Mouse (Mus musculus) activated CD4-positive, CD25-positive, alpha-beta regulatory T cell, adult 4 months (primary cell): ENCODE data around the gene Cyp3a41b. TPM values are rescaled to one million over a fixed set of nuclear protein-coding genes. Genes with fewer than 3 reads are reported as not detected.
"Not testable (repeated sequence)": the region's sequence is repeated elsewhere in the genome, so short reads cannot be mapped to it uniquely, and the experiment has no call there.

Source experiments
- ATAC-seq: one replicate; pipeline ENCODE4 v1.8.0; 2017
- polyA plus RNA-seq, 2 experiments: library from polyadenylated mRNA; unstranded; fragments of 100-300 nt; shearing (Covaris generic); gene quantifications; one replicate each; pipeline ENCODE4 v1.2.1; 2017

Cyp3a41b gene
- not detected for polyA plus RNA-seq

DNA sequence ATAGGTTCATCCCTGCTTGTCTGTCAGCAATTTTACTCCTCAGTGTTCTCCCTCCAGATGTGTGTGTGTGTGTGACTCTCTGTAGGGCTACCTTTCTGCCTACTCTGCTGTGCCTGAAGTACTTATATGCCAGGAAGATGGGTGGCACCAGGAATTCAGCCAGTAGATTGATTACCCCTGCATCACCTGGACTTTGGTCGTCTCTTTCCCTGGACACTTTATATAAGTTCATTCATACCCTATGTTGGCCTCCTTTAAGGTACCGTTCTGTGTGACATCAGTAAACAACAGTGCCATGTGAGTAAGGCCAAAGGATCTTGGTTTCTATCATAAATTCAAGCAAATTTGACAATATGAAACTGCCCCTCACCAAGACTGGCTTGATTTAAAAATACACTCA lies at the start of gene Cyp3a41b:
Cyp3a41b (minus strand) TSS at position 101 of the 400 bp plus-strand sequence.
- ATAC-seq, result not testable (repeated sequence)

DNA sequence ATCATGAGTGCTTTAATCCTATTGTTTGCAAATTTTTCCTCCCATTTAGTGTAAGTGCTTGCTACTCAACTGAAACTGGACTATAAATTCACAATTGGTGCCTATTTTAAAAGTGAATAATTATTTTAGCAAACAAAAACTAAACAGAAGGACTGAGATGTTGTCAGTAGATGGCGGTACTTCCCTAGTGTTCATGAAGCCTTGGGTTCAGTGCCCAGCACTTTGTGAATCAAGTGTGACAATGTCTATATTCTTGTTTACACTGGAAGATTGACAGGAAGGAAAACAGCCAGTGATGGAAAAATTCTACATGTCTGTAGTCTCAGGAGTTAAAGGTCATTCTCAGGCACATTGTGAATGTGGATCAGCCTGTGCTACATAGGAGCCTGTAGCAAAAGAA lies 47.8 kb upstream of the Cyp3a41b start:
- ATAC-seq, result not testable (repeated sequence)

DNA sequence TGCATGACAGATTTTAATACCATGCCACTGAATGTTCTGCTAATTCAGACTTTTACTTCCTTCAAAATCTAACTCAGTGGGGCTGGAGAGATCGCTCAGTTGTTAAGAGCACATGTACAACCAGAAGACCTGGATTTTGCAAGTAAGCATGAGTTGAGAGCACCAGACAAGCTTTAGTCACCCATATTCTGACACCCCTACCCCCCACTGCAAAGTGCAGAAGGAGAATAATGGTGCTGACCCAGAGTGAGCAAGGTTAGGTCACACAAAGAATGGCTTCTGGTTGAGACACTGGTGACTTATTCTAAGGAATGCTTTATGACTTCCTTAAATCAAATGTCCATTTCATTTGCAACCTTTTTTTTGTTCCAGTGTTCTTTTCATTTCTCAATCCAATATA lies 20.4 kb upstream of the Cyp3a41b start:
- not testable (repeated sequence) for ATAC-seq

DNA sequence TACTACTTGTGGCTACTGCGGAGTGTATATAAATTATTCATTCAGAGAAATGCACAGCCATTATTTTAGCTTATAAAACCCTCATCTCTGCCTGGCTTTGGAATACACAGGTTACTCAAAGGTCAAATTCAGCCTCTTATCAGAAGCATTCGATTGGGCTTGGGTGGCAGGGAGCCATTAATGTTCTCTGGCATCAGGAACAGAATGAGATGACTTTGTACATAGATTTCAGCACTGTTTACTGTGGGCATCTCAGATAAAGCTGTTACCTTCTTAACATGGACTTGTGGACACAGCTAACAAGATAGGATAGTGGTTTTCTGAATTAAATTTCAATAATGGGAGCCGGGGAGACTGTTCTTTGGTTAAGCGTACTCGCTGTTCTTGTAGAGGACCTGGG lies 13.3 kb upstream of the Cyp3a41b start:
- not testable (repeated sequence) for ATAC-seq

DNA sequence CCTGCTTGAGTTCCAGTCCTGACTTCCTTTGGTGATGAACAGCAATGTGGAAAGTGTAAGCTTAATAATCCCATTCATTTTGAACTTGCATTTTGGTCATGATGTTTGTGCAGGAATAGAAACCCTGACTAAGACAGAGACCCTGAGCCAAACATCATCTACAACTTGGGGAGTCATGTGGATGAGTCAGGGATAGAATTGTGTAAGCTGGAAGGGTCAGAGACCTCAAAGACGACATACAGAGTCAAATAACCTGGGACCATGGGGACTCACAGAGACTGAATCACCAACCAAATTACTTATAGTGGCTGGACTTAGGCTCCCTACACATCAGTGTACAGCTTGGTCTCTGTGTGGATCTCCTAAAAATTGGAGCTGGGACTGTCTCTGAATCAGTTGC lies 7.2 kb downstream of the Cyp3a41b start:
- ATAC-seq, result not testable (repeated sequence)

DNA sequence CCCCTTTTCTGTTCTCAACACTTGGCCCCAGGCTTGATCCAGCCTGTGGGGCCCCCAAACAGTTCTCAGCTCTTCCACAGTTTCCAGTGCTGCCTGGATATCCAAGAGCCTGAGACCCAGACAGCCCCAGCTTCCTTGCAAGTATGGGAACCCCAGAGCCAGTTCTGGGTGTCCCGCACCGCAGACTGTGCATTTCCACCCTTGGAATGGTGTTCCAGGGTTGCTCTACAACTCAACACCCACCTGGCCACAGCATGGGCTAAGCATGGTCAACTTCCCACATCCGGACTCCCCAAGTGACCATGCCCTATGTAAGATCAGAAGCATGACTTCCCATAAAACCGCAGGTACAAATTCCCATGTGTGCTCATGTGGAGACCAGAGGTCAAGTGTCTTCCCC lies 8.9 kb downstream of the Cyp3a41b start:
- ATAC-seq, result not testable (repeated sequence)

DNA sequence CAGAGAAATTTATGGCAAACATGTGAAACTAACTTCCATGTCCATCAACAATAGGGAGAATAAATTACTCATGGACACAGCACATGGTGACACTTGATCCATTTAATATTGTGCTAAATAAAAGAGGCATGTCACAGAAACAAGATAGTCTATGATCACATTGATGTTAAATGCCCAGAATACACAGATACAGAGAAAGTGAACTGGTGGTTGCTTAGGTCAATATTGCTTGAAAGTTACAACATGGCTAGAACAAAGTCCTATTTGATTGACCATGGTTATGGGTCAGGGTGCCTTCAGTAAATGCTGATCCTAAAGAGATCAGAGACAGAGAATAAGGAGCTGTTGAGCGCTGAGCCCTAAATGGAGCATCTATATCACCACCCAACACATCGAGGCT lies 12.6 kb downstream of the Cyp3a41b start:
- not testable (repeated sequence) for ATAC-seq

Other genes starting within 250 kb of the Cyp3a41b start
- gene Cyp3a57, start 239.5 kb downstream of the Cyp3a41b start, polyA plus RNA-seq, result not detected
- not detected for gene Cyp3a16, start 115.0 kb downstream of the Cyp3a41b start, polyA plus RNA-seq
- gene Cyp3a41a, start 135.4 kb upstream of the Cyp3a41b start, polyA plus RNA-seq, result not detected
- not detected for gene Cyp3a44, start 221.1 kb upstream of the Cyp3a41b start, polyA plus RNA-seq